Mouse (Mus musculus) liver, adult 2 months (tissue): ENCODE data around the gene Ctps. TPM values are rescaled to one million over a fixed set of nuclear protein-coding genes. Genes with fewer than 3 reads are reported as not detected.

Source experiments
- DNase-seq: peaks from one replicate; pipeline ENCODE4 v3.0.0-alpha.2; 2011; ENCODE audit warnings: low read depth, low spot score; ENCODE audit errors: extremely low read depth
- H3K27ac ChIP-seq: fragments of 200-500 bp; replicated peaks from 2 replicates; pipeline ENCODE4 v1.5.1; 2012; ENCODE audit warnings: low read depth, mild to moderate bottlenecking, control low read depth, inconsistent platforms, low read length; ENCODE audit not compliant: insufficient read depth
- H3K27me3 ChIP-seq: fragments of 200-500 bp; 2 replicates; pipeline ENCODE4 v1.6.1; 2012; ENCODE audit warnings: mild to moderate bottlenecking, moderate library complexity, low read length, inconsistent platforms; ENCODE audit not compliant: control insufficient read depth, insufficient read depth
- H3K36me3 ChIP-seq: fragments of 200-500 bp; 2 replicates; pipeline ENCODE4 v1.6.1; 2012; ENCODE audit warnings: low read length, inconsistent platforms; ENCODE audit not compliant: control insufficient read depth, insufficient read depth
- H3K4me1 ChIP-seq: fragments of 200-500 bp; 2 replicates; pipeline ENCODE4 v1.6.1; 2011; ENCODE audit warnings: low read length; ENCODE audit not compliant: control insufficient read depth, insufficient read depth
- H3K4me3 ChIP-seq: fragments of 200-500 bp; 2 replicates; pipeline ENCODE4 v1.5.1; 2011; ENCODE audit warnings: low read depth, mild to moderate bottlenecking, control low read depth, low read length, moderate library complexity; ENCODE audit not compliant: insufficient read depth
- H3K79me2 ChIP-seq: fragments of 200-500 bp; 2 replicates; pipeline ENCODE4 v1.6.1; 2012; ENCODE audit warnings: inconsistent platforms, mild to moderate bottlenecking, low read length, moderate library complexity; ENCODE audit not compliant: control insufficient read depth, insufficient read depth
- H3K9ac ChIP-seq: fragments of 200-500 bp; 2 replicates; pipeline ENCODE4 v1.6.1; 2012; ENCODE audit warnings: low read depth, mild to moderate bottlenecking, control low read depth, inconsistent platforms, low read length
- CTCF ChIP-seq: fragments of 200-500 bp; IDR thresholded peaks from 2 replicates; pipeline ENCODE4 v1.5.1; 2011; ENCODE audit warnings: low read depth, low read length, control low read depth
- POLR2A ChIP-seq: fragments of 200-500 bp; IDR thresholded peaks from 2 replicates; pipeline ENCODE4 v1.6.1; 2011; ENCODE audit warnings: low read length, control low read depth; ENCODE audit not compliant: insufficient read depth; ENCODE audit errors: extremely low read depth
- WGBS: fragments of 180-500 bp; shearing (Covaris S2); methylation state at CpG from one replicate; pipeline ENCODE4 v1.1.7; 2018; 5-methylcytosine and 5-hydroxymethylcytosine counted together
- polyA plus RNA-seq: library from polyadenylated mRNA; depleted of rRNA; stranded (reverse); fragments of >200 nt; gene quantifications from 2 replicates; pipeline ENCODE4 v1.2.3, GENCODE M21; 2012
- total RNA-seq: library from RNA; depleted of rRNA; stranded (reverse); fragments of >200 nt; gene quantifications from 2 replicates; pipeline ENCODE4 v1.2.3, GENCODE M21; 2014

Ctps gene
- total and polyA plus RNA-seq, 2 experiments, result 1.1 to 1.8 TPM

DNA sequence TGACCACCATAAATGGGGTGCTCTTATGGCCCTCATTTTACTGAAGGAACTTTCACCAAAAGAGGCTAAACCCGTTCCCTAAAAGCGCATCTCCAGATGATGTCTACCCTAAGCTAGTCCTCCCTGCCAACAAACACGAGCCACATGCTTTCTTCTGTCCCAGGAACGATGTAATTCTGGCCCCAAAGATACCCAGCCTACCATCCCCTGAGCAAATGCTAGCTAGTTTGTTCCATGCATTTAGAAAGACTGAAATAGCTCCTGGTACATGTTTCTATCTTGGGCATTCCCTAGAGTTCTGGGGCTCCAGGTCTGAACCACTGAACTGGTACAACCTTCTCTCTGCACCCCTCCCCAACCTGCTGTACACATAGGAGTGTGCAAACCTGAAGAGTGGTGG lies 20.9 kb upstream of the Ctps start:
- no peaks in the 10 kb centered on the region for H3K36me3 ChIP-seq
- no peaks in the 10 kb centered on the region for H3K27me3 ChIP-seq
- no peak overlapping the region for H3K4me3 ChIP-seq
- no peak overlapping the region for H3K27ac ChIP-seq
- H3K4me1 ChIP-seq, result no peaks in the 10 kb centered on the region; the same call in 1 of the 2 replicates
- no peak for DNase-seq
- H3K9ac ChIP-seq, result no peak overlapping the region
- TF ChIP-seq CTCF (no peak), POLR2A (no peak)
- no peaks in the 10 kb centered on the region for H3K79me2 ChIP-seq
- WGBS, result 94% methylated on average over 4 of the region's 4 CpGs

DNA sequence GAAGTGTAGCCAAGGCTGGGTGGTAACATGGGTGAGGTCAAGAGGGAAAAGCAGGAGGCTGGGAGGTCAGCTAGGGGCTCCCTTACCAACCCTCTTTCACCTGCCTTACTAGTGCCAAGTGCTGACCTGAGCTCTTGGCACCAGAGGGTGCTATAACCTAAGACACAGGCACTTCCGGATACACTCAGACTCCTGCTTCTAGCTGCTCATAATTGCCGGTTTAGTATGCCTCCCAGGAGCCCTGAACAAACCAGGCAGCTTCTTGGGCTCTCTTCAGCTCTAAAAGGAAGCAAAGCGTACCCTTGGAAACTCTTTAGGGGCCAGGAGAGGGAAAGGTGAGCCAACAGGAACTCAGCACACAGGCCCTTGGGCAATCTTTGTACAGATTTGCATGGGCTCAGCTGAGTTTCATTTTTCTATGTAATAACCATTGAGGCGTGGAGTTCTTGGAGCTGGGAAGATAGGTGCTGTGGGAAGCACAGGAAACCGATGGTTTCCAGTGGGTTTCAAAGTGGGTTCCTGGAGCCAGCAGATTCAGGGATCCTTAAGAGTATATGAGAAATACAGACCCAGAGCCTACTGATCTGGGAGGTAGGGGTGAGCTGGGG lies 19.8 kb upstream of the Ctps start:
- Histone ChIP-seq H3K79me2 (no peaks in the 10 kb centered on the region), H3K4me3 (no peak overlapping the region), H3K27ac (no peak overlapping the region), H3K27me3 (no peaks in the 10 kb centered on the region), H3K4me1 (no peaks in the 10 kb centered on the region; the same call in 1 of the 2 replicates), H3K36me3 (no peaks in the 10 kb centered on the region), H3K9ac (no peak overlapping the region; the same call in 1 of the 2 replicates)
- peak; percentile 59 for DNase-seq
- TF ChIP-seq POLR2A (no peak), CTCF (peak; percentile 82)
- 31% methylated on average over 5 of the region's 5 CpGs for WGBS

DNA sequence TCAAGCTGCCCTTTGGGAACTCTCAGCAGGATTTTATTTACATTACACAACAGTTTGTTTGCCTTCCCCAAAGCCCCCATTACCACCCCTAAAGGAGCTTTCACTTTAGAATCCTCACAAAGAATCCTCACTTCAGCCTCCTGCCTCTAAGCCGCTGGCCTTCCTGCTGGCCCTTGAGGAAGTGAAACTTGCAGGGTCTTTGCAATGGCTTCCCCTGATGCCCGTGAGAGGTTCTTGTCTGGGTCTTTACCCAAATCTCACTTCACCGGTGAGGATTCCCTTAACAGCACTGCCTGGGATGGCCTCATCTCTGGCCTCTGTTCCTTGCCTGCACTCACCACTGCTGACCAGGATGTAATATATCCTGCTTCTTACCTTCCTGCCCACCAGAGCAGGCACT lies 19.0 kb upstream of the Ctps start:
- Histone ChIP-seq H3K27me3 (no peaks in the 10 kb centered on the region), H3K9ac (no peak overlapping the region), H3K4me1 (no peaks in the 10 kb centered on the region; the same call in 1 of the 2 replicates), H3K27ac (no peak overlapping the region), H3K36me3 (no peaks in the 10 kb centered on the region), H3K79me2 (no peaks in the 10 kb centered on the region), H3K4me3 (no peak overlapping the region)
- TF ChIP-seq POLR2A, result no peak
- no peak for DNase-seq
- 33% methylated on average over 3 of the region's 3 CpGs for WGBS

DNA sequence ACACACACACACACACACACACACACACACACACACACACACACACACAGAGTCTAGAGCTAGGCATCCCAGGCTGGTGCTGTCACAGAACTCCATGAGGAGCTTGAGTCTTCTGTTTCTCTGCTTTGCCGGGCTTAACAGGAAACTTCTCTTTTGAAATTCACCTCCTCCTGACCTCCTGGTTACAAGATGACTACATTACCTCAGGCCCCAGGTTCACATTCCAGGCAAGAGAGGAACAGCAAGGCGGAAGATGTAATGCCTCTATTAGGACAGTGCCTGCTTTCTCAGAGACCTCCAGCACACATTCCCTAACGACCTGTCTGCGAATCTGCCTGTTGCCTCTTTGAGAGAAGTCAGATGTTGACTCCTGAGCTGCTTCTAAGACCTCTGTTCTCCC lies 18.4 kb upstream of the Ctps start, which contains the start of gene Gm8439:
Gene Gm8439, plus strand, starts transcription at position 301 of the 400 bp plus-strand sequence.
- H3K4me1 ChIP-seq, result no peaks in the 10 kb centered on the region; the same call in 1 of the 2 replicates
- WGBS, result 49% methylated on average over 4 of the region's 4 CpGs
- H3K4me3 ChIP-seq, result no peak within 1 kb of the TSS
- H3K36me3 ChIP-seq, result no peaks in the 10 kb centered on the region
- H3K27ac ChIP-seq, result no peak within 1 kb of the TSS
- TF ChIP-seq CTCF (no peak), POLR2A (no peak)
- no peaks in the 10 kb centered on the region for H3K79me2 ChIP-seq
- no peak within 1 kb of the TSS for H3K9ac ChIP-seq
- H3K27me3 ChIP-seq, result no peaks in the 10 kb centered on the region
- no peak for DNase-seq

DNA sequence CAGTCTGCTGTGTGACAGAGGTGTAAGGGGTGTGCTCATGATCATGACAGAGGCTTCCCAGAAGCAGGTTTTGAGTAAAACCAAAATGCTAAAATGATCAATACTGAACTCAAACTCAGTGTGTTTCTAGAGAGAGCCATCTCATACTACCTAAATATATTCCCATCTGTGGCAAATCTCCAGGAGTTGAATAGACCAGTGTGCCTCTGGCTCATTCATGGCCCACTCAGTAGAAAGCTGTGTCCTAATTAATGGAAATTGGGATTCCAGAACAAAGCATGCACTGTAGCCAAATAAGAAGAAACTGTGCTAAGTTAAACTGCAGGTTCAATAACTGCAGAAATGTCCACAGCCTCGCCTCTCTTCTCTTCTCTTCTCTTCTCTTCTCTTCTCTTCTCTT lies 16.9 kb upstream of the Ctps start:
- Histone ChIP-seq H3K27me3 (no peaks in the 10 kb centered on the region), H3K27ac (no peak overlapping the region), H3K79me2 (no peaks in the 10 kb centered on the region), H3K4me1 (no peaks in the 10 kb centered on the region; the same call in 1 of the 2 replicates), H3K9ac (no peak overlapping the region), H3K36me3 (no peaks in the 10 kb centered on the region), H3K4me3 (no peak overlapping the region)
- WGBS, result 77% methylated on average over 1 of the region's 1 CpGs
- DNase-seq, result no peak
- no peak for TF ChIP-seq POLR2A
- no peak for TF ChIP-seq CTCF

DNA sequence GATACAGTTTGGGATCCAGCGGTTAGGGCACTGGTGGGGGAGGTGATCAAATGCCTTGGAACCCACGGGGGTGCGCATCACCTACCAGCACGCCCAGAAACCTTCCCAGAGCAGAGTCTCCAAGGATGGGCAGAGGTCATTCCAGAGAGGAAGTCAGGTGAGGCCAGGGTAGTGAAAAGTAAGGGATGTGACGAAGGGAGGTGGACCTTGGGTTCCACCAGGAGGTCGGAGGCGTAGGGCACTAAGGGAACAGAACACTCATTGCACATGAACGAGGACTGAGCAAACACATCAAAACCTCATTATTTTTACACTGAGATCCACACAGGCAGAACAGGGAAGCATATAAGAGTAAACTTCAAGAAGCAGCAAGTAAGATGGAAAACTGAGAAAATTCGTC lies 11.6 kb upstream of the Ctps start:
- H3K4me3 ChIP-seq, result no peak overlapping the region
- no peaks in the 10 kb centered on the region for H3K27me3 ChIP-seq
- H3K27ac ChIP-seq, result no peak overlapping the region
- TF ChIP-seq POLR2A (no peak), CTCF (no peak)
- no peaks in the 10 kb centered on the region for H3K36me3 ChIP-seq
- no peaks in the 10 kb centered on the region for H3K4me1 ChIP-seq
- H3K79me2 ChIP-seq, result no peaks in the 10 kb centered on the region
- DNase-seq, result no peak
- WGBS, result 82% methylated on average over 9 of the region's 9 CpGs
- no peak overlapping the region for H3K9ac ChIP-seq
